Mouse (Mus musculus) Patski (cell line): ENCODE results near the gene Gna13. TPM values are rescaled to one million over a fixed set of nuclear protein-coding genes. Genes with fewer than 3 reads are reported as not detected.

Experiments
- ATAC-seq: fragments of 100-300 bp; one replicate; pipeline ENCODE4 v1.8.0; 2021
- CTCF ChIA-PET: fragments of 350-600 bp; sonication (Branson Sonifier 250); formaldehyde crosslinking; loops from one replicate; lab custom pipeline; 2022; ENCODE audit warnings: inconsistent platforms; lab: Charles Lee
- POLR2A ChIA-PET: fragments of 350-600 bp; sonication (Branson Sonifier 250); formaldehyde crosslinking; loops from one replicate; lab custom pipeline; 2022; ENCODE audit warnings: antibody characterized with exemption, inconsistent platforms; lab: Charles Lee
- DNase-seq: peaks from one replicate; pipeline ENCODE4 v3.0.0-alpha.2; 2011; ENCODE audit warnings: low read depth, low spot score
- H3K27me3 ChIP-seq: fragments of 371-371 bp; one replicate; pipeline ENCODE4 v1.5.1; 2021
- CTCF ChIP-seq: fragments of 100-300 bp; IDR thresholded peaks from one replicate; pipeline ENCODE4 v1.5.1; 2021
- in situ Hi-C: fragments of 300-500 bp; cut with MboI; formaldehyde crosslinking; loops from 3 replicates; pipeline ENCODE4 v1.11.1; 2018; ENCODE audit warnings: low pct_unique_long_range_greater_than_20kb, mixed read lengths
- polyA plus RNA-seq: library from polyadenylated mRNA; unstranded; gene quantifications from one replicate; pipeline ENCODE4 v1.2.3, GENCODE M21; 2021

Gene Gna13
- polyA plus RNA-seq, 1 experiment from 2014 or later = 50.4 TPM

DNA sequence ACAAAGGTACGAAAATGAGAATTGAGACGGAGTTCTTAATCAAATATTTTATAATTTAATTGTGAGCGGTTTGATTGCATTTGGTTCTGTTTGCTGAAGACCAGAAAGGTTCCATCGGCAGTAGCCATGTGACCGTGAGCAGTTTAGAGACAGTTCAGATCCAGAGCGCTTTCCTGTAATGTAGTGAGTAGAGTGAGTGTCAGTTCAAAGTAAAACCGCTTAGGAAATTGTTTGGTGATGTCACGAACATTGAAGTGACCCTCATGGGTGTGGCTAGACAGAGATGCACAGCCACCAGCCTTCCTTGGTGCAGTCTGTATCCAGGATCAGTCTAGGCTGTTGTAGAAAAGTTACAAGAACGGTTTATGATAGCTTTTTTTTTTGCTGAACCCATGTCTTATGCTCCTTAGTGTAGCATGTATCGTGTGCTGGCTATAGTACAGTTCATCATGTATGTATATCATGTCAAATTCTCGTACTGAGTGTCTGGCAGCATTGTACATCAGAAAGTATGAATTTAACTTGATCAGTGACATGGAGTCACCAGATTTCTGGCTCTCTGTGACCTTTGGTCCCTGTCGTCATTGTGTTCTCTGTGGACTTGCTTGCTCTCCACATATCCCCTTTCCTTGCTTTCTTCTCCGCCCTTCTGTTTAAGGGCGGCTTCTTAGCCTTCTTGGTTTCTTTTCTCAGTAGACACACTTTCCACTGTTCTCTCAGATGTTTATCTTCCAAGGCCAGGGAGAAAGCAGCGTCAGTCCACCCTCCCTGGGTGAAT lies 4.4 kb downstream of the Gna13 start:
- ChIA-PET POLR2A (interaction anchor here (1.3 kb wide), 1 partner anchor 15 kb away, joined by 3 read pairs; no protein-coding TSS in a partner anchor), CTCF (no interaction called here)
- in situ Hi-C loops = no loop called here
- DNase-seq (no peak), ATAC-seq (no peak)
- no peaks in the 10 kb centered on the region for H3K27me3 ChIP-seq
- no peak for TF ChIP-seq CTCF

DNA sequence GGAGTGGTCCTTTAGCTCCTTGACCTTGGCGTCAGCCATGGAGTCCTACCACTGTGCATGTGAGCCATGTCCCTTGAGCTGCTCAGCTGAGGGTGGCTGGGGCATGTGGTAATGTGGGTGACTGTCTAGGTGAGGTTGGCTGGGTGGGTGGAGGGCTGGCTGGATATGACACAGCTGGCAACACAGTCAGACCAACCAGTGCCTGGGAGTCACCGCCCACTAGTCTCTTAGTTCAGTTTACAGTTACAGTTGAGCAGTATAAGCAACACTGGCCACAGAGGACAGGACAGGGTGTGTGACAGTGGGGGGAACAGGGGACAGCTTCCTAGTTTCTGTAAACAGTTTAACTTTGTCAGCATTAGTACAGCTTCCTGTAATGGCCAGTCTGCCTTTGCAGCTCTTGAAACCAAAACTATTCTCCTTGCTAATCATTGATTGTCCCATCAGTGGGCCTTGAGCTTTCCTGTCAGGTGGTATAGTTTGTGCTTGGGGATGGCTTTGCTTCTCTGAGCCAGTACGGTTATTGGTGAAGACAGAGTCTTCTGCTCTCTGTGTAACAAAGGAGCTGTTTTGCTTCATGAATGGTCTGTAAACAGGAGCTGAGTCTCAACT lies 6.5 kb downstream of the Gna13 start:
- POLR2A ChIA-PET = interaction anchor here (0.9 kb wide), 1 partner anchor 15 kb away, joined by 3 read pairs; no protein-coding TSS in a partner anchor
- CTCF ChIA-PET = interaction anchor here (1.0 to 2.2 kb wide), 6 partner anchors 8 to 38 kb away, joined by 3 to 7 read pairs (median 4); no protein-coding TSS in a partner anchor
- in situ Hi-C loops = no loop called here
- no peak for TF ChIP-seq CTCF
- DNase-seq = no peak
- H3K27me3 ChIP-seq = no peaks in the 10 kb centered on the region
- ATAC-seq = no peak

DNA sequence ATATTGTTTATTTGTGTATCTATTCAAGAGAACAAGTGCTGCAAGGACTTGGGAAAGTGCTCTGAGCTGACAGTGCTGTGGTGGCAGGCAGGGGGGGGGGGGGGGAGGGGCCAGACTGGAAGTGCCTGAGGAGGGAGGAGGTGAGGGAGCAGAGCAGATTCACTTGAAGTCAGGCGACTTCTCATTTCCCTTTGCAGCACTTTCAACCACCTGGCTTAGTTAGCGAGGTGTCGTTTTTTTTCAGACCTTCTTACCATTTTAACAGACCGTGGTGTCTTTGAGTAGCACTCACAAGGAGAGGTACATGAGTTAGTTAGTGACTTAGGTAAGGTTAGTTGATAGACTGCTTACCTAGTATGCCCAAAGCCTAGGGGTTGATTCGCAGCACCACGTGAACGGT lies 12.8 kb downstream of the Gna13 start:
- POLR2A ChIA-PET = no interaction called here
- H3K27me3 ChIP-seq = no peaks in the 10 kb centered on the region
- TF ChIP-seq CTCF = no peak
- CTCF ChIA-PET = interaction anchor here (0.7 kb wide), 1 partner anchor 19 kb away, joined by 3 read pairs; no protein-coding TSS in a partner anchor
- no peak for ATAC-seq
- in situ Hi-C loops = no loop called here
- DNase-seq = no peak

DNA sequence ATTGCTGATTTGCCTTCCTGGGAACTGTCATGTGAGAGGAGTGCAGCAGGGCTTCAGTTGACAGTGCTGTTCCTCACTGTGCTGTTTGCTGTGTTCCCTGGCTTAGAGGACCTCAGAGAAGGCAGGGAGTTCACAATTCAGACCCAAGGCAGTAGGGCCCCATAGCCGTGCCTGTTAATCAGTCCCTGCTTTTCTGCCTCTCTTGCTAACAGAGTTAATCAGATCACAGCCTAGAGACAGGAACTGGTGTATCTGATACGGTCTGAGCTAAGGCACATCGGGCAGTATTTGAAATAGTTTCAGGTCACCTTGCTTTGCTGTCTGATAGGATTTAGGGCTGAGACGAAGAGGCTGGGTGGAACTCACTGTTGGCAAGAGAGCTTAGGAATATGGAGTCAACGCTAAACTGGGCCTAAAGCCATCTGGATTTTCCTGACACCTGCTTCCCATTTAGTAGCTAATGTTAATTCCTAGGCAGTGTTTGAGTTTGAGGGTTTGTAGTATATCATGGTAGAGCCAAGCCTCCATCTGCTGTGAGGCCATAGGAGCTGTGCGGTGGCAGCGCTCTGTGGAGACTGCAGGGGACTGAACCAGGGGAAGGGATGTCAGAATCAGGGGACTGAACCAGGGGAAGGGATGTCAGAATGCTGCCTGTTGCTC lies 14.0 kb downstream of the Gna13 start:
- ATAC-seq = no peak
- no peaks in the 10 kb centered on the region for H3K27me3 ChIP-seq
- ChIA-PET CTCF (interaction anchor here (0.7 to 0.9 kb wide), 2 partner anchors 8 to 15 kb away, joined by 3 read pairs; no protein-coding TSS in a partner anchor), POLR2A (no interaction called here)
- no peak for DNase-seq
- no peak for TF ChIP-seq CTCF
- in situ Hi-C loops = no loop called here

DNA sequence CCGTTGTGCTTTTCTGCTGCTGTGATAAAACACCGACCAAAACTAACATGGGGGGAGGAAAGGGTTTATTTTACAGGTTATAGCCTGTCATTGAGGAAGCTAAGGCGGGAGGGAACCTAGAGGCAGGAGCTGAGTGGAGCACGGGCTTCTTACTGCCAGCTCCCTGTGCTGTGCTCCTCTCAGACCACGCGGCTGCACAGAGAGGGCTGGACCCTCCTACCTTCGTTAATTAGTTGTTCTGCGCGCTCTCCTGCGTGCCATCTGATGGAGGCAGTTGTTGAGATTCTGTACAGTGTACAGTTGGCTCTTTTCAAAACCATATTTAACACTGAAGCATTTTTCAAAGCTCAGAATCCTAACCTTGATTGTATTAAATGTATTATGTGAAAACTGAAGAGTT lies 14.8 kb downstream of the Gna13 start:
- ChIA-PET CTCF (interaction anchor here (0.9 kb wide), 1 partner anchor 9 kb away, joined by 3 read pairs; no protein-coding TSS in a partner anchor), POLR2A (interaction anchor here (0.6 kb wide), 1 partner anchor 13 kb away, joined by 3 read pairs; no protein-coding TSS in a partner anchor)
- no peak for ATAC-seq
- no peak for DNase-seq
- no peak for TF ChIP-seq CTCF
- in situ Hi-C loops = no loop called here
- no peaks in the 10 kb centered on the region for H3K27me3 ChIP-seq

DNA sequence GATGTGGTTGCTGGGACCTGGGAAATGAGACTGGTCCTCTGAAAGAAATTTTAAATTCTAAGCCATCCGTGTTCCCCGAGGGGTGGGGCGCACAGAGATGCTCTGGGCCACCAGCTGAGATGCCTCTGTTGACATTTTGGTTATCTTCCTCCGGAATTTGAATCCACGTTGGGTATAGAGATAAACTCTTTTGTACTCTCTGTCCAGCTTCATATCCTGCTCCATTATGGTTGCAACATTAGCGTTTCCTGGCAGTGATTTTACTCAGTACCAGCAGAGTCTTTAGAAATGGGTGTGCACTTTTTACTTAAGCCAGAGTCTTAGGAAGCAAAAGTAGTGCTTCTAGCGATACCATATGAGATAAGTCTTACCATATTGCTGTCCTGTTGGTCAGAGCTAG lies 15.4 kb downstream of the Gna13 start:
- CTCF ChIA-PET = no interaction called here
- ATAC-seq (no peak), DNase-seq (no peak)
- no peaks in the 10 kb centered on the region for H3K27me3 ChIP-seq
- in situ Hi-C loops = no loop called here
- TF ChIP-seq CTCF = no peak
- POLR2A ChIA-PET = interaction anchor here (0.6 kb wide), 1 partner anchor 12 kb away, joined by 3 read pairs; no protein-coding TSS in a partner anchor

DNA sequence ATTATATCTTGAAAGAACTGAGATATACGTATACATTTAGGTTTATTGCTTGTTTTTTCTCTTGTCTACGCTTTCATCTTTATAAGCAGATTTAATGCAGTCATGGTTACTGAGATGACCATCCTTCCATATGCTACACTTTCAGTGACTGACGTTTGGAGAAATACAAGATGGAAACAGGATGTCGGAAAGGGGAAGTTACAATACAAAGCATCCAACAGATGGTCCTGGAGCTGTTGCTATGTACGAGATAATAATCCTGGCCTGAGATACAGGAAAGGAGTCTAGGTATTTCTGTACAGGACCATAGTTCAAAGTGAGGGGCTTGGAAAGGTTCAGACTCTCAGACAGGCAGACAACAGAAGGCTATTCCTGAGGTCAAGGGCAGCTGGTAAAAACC lies 18.0 kb downstream of the Gna13 start:
- no peaks in the 10 kb centered on the region for H3K27me3 ChIP-seq
- ATAC-seq (no peak), DNase-seq (no peak)
- TF ChIP-seq CTCF = no peak
- in situ Hi-C loops = no loop called here
- ChIA-PET POLR2A (no interaction called here), CTCF (interaction anchor here (1.4 to 3.3 kb wide), 2 partner anchors 23 to 37 kb away, joined by 3 to 10 read pairs; no protein-coding TSS in a partner anchor)

DNA sequence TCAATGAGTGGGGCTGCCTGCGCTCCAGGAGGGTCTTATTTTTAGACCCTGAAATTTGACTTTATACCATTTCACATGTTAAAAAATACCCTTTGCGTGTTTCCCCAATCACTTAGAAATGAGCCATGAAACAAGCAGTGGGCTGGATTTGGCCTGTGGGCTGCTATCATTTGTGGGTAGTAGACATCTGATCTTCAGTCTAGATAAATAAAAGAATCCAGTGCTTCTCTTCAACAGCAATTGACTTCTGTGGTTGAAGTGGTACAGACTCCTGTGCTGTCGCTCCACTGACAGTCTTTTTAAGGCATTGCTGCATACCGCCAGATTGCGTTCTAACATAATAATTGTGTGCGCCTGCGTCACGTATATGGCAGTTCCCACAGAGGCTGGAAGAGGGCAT lies 22.7 kb downstream of the Gna13 start:
- POLR2A ChIA-PET = no interaction called here

DNA sequence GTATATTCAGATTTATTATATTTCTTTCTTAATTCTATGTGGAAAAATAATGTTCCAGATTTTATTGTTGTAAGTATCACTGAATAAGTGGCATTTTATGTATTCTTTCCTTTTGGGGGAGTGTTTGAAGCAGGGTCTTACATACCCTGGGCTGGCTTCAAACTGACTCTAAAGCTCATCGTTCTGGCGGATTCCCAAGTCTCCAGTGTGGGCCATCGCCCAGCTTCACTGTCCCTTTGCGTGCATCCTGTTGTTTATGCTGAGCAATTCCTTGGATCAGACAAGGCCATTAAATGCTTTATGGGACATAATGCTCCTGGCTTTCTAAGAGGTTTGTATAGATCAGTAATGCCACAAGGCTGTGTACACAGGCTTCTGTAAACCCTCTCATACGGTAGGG lies 26.4 kb downstream of the Gna13 start:
- no peak for ATAC-seq

More for the DNA sequence above, 22.7 kb downstream of the Gna13 start:
- in situ Hi-C loops = no loop called here
- no peaks in the 10 kb centered on the region for H3K27me3 ChIP-seq
- CTCF ChIA-PET = no interaction called here
- no peak for DNase-seq
- no peak for TF ChIP-seq CTCF
- ATAC-seq = no peak

DNA sequence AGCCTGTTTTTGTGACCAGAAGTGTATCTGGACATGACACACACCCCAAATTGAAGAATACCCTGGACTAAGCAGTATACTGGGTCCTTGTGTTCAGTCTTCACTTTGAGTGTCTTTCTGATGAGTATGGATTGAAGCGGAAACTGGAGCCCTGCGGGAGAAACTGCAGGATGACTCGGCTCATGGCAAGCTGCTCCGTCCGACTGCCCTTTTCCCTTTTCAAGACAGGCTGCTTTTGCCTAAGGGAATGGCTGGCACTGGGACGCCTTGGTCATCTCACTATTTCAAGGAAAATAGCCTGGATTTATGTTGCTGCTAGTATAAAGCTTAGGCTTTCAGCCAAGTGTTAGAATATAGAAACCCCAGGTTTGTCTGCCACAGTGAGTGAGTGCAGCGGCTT lies 28.6 kb downstream of the Gna13 start:
- DNase-seq (no peak), ATAC-seq (no peak)
- in situ Hi-C loops = no loop called here
- ChIA-PET CTCF (interaction anchor here (0.9 to 1.4 kb wide), 2 partner anchors 15 to 26 kb away, joined by 3 read pairs; no protein-coding TSS in a partner anchor), POLR2A (no interaction called here)
- H3K27me3 ChIP-seq = no peaks in the 10 kb centered on the region
- TF ChIP-seq CTCF = no peak

More for the DNA sequence above, 26.4 kb downstream of the Gna13 start:
- CTCF ChIA-PET = interaction anchor here (1.7 to 1.8 kb wide), 2 partner anchors 20 to 58 kb away, joined by 5 read pairs; no protein-coding TSS in a partner anchor
- H3K27me3 ChIP-seq = no peaks in the 10 kb centered on the region
- POLR2A ChIA-PET = no interaction called here
- in situ Hi-C loops = no loop called here
- DNase-seq = no peak
- TF ChIP-seq CTCF = no peak
